Mouse (Mus musculus): ENCODE measurements at regions not wholly inside any gene's neighbourhood (a gene's known extent, or its start where the extent isn't known, plus 50 kb on each side); places are given as distances from the start of the nearest gene placed in this dataset.
"Not testable (repeated sequence)": the region's sequence is repeated elsewhere in the genome, so short reads cannot be mapped to it uniquely, and the experiment has no call there.

DNA sequence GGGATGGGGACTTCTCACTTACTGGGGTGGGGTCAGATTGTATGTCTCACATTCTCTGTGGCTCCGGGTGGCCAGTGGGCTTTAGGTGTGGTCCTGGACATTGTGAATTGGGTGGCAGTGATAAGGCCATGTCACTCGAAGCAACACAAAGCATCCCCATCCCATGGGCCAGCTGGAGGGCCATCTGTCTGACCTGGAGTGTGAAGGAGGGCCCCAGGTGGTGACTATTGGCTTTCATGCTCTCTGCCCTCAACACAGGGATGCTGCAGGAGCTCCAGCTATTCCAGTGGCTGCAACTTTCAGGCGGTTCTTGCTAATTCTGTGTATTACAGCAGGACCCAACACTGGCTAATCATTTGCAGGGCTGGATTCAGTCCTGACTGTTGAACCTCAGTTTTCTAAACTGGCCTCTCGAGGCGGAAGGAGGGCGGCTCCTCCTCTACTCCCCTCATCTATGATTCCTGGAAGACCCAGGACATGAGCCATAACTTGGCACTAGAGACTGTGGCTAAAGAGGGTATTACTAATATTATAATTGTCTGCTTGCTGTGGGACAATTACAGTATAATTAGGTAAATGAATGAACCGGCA, 64.1 kb downstream of the 9530068E07Rik start:
- no peak for DNase-seq (ENCODE audit: low spot score in 2 of 2)

DNA sequence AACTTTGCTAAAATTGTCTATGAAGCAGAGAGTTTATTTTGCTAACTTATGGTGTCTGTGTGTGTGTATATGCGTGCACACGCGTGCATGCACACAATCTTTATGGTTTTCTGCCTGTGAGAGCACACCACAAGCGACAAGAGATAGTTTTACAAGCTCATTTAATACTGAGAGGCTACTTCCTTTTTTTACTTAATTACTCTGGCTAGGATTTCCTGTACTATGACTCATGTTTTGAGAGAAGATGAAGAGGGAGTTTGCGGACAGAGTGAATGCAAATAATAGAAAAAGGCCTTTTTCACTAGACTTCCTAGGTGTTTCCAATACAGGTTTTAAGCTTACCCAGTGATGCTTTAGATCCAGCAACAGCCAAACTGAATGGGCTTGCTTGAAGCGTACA, 74.9 kb downstream of the 9530068E07Rik start:
- DNase-seq (ENCODE audit: low spot score in 2 of 2), result not testable (repeated sequence)

GRCm38 (mm10) chr11:52480111-52480510, 83.9 kb downstream of the 9530068E07Rik start:
- DNase-seq (ENCODE audit: low spot score in 2 of 2), result not testable (repeated sequence)

GRCm38 (mm10) chr11:52480694-52481093, 84.5 kb downstream of the 9530068E07Rik start:
- DNase-seq (ENCODE audit: low spot score in 2 of 2), result not testable (repeated sequence)

- not testable (repeated sequence) for DNase-seq (ENCODE audit: low spot score in 2 of 2)
These were observed 87.3 kb downstream of the 9530068E07Rik start for GRCm38 (mm10) chr11:52483534-52483933.

- DNase-seq (ENCODE audit: low spot score in 2 of 2), result not testable (repeated sequence)
These were observed 92.3 kb downstream of the 9530068E07Rik start for GRCm38 (mm10) chr11:52488538-52488937.

DNA sequence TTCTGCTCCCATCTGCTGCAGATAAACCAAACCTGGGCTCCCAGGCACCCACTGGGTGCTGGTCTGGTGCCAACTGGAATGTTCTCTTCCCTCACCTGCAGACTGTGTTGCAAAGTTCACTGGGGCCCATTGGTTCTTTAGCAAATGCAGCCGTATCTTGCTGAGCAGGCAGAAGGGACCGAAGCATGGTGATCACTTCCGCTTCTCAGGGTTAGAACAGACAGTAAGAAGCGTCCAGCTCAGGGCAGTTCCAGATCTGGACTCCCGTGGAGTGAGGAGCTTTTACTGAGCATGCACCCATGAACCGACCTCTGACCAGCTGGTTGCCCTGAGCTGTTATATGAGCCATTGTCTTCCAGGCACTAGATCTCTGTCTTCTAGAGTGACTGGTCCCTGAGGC, 97.1 kb downstream of the 9530068E07Rik start:
- DNase-seq (ENCODE audit: low spot score in 2 of 2), result no peak

DNA sequence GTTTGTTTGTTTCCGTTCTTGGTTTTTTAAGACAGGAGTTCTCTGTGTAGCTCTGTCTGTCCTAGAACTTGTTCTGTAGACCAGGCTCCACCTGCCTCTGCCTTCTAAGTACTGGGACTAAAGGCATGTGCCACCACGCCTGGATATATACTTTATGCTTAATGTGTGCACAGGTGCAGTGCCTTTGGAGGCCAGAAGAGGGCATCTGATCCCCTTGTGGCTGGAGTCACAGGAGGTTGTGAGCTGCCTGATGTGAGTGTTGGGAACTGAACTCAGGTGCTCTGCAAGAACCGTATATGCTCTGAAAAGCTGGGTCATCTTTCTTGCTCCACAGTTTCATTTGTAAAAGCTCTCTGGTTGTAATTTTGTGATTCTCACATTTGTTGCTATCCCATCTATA, 100.7 kb downstream of the 9530068E07Rik start:
- no peak for DNase-seq (ENCODE audit: low spot score in 2 of 2)

- DNase-seq (ENCODE audit: low spot score in 2 of 2), result no peak
These were observed 106.6 kb downstream of the 9530068E07Rik start for GRCm38 (mm10) chr11:52502759-52503365.

GRCm38 (mm10) chr11:52511831-52512297, 115.6 kb downstream of the 9530068E07Rik start:
- DNase-seq (ENCODE audit: low spot score in 2 of 2), result no peak

GRCm38 (mm10) chr11:52517330-52517729, 121.1 kb downstream of the 9530068E07Rik start:
- DNase-seq (ENCODE audit: low spot score in 2 of 2), result no peak

DNA sequence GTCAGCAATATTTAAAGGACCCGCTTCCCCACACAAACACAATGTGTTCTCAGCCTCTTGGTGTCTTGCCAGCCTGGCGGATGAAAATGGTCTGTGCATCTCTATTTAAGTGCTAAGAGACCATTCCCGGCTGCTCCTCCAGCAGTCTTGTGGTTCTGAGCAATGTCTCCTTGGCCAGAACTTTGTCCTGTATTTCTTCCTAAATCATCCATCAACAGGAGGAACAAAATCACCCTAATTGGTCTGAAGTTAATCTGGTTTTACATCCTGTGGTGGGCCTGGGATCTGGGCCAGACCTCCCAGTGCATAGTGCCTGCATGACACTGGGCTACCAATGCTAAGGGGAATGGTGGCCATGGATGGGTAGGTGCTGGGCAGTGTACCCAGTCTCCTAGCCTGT, 123.6 kb downstream of the 9530068E07Rik start:
- DNase-seq (ENCODE audit: low spot score in 2 of 2), result no peak

DNA sequence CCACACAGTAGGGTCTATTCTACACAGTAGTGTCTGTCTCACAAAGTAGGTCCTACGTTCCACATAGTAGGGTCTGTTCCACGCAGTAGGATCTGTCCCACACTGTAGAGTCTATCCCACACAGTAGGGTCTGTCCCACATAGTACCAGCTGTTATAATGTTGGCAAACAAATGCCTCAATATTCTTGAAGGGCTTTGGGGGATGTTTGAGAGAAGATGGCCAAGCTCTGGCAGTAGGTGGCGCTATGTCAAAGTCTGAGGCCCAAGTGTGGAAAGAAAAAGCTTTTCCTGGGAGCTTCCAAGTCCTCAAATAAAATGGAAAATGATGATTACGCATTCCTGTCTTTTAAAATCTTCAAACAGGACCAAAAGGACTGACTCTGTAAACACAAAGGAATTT, 125.7 kb downstream of the 9530068E07Rik start:
- peak; percentile 33 to 69 for DNase-seq (ENCODE audit: low spot score in 2 of 2)

DNA sequence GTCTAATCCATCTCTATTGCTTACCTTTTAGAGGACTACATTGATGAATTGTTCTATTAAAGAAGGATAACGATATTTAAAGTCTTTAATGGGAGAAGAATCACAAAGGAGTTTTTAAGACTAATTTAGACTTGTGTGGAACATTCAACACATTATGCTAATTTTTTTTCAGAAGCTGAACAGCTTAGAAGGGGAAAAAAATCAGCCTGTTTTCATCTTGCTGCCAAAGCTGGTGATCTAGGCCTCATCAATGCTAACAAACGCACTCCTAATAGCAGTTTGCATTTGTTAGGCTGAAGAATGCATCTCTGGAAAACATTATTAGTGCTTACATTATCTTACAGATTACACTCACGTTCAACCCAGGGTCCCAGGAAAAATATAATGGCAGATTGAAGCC, 126.2 kb downstream of the 9530068E07Rik start:
- no peak for DNase-seq (ENCODE audit: low spot score in 2 of 2)

DNA sequence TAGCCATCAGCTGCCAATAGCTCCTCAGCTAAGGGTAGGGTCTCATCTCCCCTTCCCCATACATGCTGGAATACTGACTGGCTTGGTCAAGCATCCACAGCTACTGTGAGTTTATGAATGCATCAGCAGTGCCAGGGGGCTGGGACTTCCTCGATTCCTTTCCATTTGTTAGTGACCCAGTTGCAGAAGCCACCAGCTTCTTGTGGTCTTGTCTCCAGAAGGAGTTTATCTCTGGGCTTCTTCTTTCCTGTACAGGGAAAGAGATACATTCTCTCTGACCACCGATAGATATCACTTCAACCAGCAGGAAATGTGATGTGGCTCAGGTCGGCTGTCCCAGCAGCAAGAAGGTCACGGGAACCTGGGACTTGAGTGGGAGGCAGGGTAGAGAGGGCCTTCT, 127.0 kb downstream of the 9530068E07Rik start:
- DNase-seq (ENCODE audit: low spot score in 2 of 2), result no peak

DNA sequence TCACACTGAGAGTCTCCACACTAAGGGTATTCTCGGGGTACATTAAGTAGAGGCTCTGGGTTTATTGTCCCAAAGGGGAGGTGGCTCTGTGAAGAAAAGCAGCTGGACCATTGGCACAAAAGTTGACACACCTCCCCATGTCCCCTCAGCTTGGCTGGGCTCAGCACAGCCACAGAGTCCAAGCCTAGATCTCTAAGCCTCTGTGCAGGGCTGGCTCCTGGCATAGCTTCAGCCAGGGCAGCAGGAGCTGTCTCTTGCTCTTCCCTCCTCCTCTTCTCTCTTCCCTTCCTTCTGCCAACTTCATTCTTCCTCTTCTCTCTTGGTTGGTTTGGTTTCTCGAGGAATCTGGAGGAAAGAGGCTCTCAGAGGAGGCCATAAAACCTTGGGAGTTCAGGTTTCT, 127.4 kb downstream of the 9530068E07Rik start:
- no peak for DNase-seq (ENCODE audit: low spot score in 2 of 2)

- no peak for DNase-seq (ENCODE audit: low spot score in 2 of 2)
These were observed 129.2 kb downstream of the 9530068E07Rik start for GRCm38 (mm10) chr11:52525446-52525845.

DNA sequence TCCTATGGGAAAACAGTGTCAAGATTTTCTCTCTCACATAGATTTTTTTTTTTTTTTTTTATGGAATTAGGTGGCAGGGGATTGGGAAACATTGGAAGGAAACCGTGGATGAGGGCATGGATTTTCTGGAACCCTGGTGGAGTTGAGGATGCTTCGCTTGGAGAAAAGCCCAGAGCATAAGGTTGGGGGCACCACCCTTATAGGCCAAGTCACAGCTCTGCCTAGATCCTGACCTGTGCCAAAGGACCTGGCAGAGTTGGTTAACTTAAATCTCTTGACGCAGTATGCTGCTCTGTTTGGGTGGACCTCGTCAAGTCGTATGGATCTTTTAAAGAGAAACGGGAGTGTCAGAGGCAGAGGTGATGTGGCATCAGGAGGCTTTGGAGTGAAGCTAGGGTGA, 130.1 kb downstream of the 9530068E07Rik start:
- no peak for DNase-seq (ENCODE audit: low spot score in 2 of 2)

GRCm38 (mm10) chr11:52533379-52533778, 137.2 kb downstream of the 9530068E07Rik start:
- DNase-seq (ENCODE audit: low spot score in 2 of 2), result no peak

GRCm38 (mm10) chr11:52534586-52534985, 138.4 kb downstream of the 9530068E07Rik start:
- DNase-seq (ENCODE audit: low spot score in 2 of 2), result no peak

- no peak for DNase-seq (ENCODE audit: low spot score in 2 of 2)
These were observed 140.0 kb downstream of the 9530068E07Rik start for GRCm38 (mm10) chr11:52536211-52536610.

DNA sequence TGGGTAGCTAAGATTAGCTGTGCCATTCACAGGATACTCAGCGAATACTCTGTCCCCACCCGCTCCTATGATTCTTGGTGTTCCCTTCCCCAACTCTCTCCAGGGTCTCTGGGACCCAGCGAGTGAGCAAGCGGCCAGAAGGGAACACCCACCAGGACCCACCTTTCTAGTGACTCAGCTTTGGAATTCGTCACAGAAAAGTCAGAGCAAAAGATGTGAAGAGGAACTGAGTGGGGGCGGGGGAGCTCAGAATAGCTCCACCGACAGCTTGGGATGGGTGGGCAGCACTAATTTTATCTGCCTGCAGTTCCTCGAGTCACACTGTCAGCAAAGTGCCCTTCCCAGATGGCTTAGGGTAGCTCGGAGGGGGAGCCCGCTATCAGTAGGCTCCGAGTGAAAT, 140.6 kb downstream of the 9530068E07Rik start:
- DNase-seq (ENCODE audit: low spot score in 2 of 2), result peak; percentile 48 to 73

- DNase-seq (ENCODE audit: low spot score in 2 of 2), result no peak
These were observed 141.7 kb downstream of the 9530068E07Rik start for GRCm38 (mm10) chr11:52537819-52538435.
